Mouse (Mus musculus) lung, postnatal 25 days (tissue): Measurements from ENCODE around the gene Sv2c.

Experiments used
- DNase-seq: peaks from one replicate; pipeline ENCODE4 v3.0.0; 2022; ENCODE audit warnings: low spot score

The Sv2c gene

GRCm38 (mm10) chr13:95944621-95945020, 187.8 kb downstream of the Sv2c start:
- no peak for DNase-seq

- no peak for DNase-seq
Measured at GRCm38 (mm10) chr13:95943919-95944318, 188.5 kb downstream of the Sv2c start.

GRCm38 (mm10) chr13:95942587-95942986, 189.8 kb downstream of the Sv2c start:
- no peak for DNase-seq

GRCm38 (mm10) chr13:95941861-95942260, 190.5 kb downstream of the Sv2c start:
- no peak for DNase-seq

GRCm38 (mm10) chr13:95940811-95941210, 191.6 kb downstream of the Sv2c start:
- no peak for DNase-seq

- peak; percentile 16 for DNase-seq
Measured at GRCm38 (mm10) chr13:95924201-95924621, 208.2 kb downstream of the Sv2c start.

GRCm38 (mm10) chr13:95922626-95923025, 209.8 kb downstream of the Sv2c start:
- no peak for DNase-seq

- DNase-seq: no peak
Measured at GRCm38 (mm10) chr13:95918624-95919284, 213.6 kb downstream of the Sv2c start.

GRCm38 (mm10) chr13:95913046-95913406, 219.4 kb downstream of the Sv2c start:
- no peak for DNase-seq

GRCm38 (mm10) chr13:95912157-95913045, 220.0 kb downstream of the Sv2c start:
- no peak for DNase-seq

- no peak for DNase-seq
Measured at GRCm38 (mm10) chr13:95910270-95910669, 222.1 kb downstream of the Sv2c start.

GRCm38 (mm10) chr13:95909244-95909643, 223.1 kb downstream of the Sv2c start:
- no peak for DNase-seq
